Mouse (Mus musculus) thymus, adult 18-20 months (tissue): Measurements from ENCODE around the gene Pmvk.
A peak's percentile ranks its signal among the peaks of the same experiment; 100 is the strongest.
"Not testable (repeated sequence)": the region's sequence is repeated elsewhere in the genome, so short reads cannot be mapped to it uniquely, and the experiment has no call there.

Experiments used
- DNase-seq, 2 experiments: peaks; one replicate each; pipeline ENCODE4 v3.0.0; 2022; ENCODE audit warnings: mixed read lengths in 2 of 2

Pmvk gene

DNA sequence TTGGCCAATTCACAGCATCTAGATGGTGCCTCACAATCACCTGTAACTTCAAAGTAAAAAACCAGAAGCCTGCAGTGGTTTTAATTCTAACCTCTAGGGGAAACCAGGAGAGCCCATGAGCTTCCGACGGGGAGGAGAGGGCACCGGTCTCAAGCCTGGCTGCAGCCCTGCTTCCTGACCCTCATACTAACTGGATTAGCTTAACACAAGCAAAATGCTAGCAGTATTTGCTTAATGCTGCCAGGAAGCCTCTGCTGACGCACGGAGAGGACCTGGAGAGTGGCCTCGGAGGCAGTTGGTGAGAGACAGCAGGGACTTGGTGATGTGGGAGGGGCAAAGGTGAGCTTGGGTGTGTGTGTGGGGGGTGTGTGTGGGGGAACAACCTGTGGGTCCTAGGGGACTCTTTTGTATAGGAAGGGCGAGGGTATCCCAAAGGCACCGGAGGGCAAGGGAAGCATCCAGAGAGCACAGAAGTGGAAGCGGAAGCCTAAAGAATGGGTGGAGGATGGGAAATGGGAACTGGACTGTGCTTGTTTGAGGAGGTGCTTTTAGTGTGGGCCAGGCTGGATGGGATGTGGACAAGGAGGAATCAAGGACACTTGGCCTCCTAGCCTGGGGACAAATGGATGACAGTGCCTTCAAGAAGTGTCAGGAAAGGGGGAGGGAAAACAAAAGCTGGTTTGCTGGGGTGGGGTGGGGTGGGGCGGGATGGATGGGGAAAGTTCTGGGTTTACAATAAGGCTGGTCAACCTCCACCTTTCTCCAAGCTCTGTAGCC, at the start of gene Pmvk:
Gene Pmvk, plus strand, starts transcription at position 141 of the 777 bp plus-strand sequence.
- DNase-seq: no peak

DNA sequence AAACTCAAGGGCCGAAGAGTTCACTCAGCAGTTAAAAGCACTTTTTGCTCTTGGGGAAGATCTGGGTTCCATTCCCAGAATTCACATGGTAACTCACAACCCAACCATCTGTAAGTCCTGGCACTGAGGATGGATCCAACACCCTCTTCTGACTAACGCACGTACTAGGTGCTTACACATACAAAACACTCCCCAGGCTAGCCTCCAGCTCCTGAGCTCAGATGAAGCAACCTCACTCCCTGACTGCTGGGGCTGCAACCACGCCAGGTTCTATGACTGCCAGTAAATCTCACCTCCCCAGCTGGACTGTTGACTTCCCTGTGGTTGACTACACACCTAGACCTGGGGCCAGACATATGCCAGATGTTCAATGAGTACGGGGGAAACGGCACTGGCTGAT, 47.5 kb upstream of the Pmvk start:
- DNase-seq: no peak

DNA sequence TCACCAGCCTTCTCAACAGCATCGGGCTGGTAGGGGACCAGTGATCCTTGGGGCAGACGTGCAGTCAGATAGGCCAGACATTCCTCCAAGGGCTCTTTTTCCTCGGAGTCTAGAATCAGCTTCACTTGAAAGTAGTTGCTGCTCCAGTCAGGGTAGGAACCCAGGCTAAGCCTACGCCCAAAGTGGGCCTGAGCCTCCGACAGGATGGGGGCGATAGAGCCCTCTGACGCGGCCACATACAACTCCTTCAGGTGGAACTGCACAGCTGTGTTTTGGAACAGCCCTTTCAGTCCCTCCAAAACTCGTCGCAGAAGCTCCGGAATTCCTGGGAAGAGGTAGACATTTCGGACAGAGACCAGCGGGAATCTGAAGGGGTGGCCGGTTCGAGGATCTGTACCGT, 45.9 kb upstream of the Pmvk start:
- no peak for DNase-seq

DNA sequence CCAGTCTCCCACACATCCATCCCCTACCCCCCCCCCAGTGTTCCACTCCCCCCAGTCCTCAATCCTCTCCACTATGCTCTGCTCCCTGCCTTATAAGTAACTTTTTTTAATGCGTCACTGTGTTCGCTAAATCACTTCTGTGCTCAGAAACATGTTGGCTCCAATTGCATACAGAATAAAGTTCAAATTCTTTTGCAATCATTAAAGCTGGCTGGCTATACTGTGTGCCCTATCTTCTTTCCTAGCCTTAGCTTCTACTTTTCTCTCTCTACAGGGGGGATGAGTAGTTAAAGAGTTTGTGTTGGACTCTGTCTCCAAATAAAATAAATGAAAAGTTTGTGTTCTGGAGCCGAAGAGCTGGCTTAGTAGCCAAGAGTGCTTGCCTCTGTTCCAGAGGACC, 44.6 kb upstream of the Pmvk start:
- no peak for DNase-seq

DNA sequence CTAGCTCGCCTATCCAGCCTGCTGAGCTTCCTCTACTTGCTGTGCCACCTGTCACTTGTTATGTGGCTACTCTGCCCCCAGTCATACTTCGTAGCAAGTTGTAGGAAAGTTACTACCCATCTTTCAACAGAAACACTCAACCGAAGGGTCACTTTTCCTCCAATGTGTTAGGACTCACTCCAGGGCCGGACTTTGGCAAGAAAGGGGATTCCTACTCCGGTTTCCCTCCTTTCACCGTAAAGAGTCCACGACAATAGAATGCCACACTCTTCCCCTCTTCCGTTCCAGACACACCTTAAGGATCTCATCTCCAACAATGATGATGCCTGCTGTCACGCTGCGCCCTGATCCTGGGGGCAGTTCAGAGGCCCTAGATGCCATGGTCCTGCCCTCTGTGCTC, 43.5 kb upstream of the Pmvk start:
- no peak for DNase-seq

DNA sequence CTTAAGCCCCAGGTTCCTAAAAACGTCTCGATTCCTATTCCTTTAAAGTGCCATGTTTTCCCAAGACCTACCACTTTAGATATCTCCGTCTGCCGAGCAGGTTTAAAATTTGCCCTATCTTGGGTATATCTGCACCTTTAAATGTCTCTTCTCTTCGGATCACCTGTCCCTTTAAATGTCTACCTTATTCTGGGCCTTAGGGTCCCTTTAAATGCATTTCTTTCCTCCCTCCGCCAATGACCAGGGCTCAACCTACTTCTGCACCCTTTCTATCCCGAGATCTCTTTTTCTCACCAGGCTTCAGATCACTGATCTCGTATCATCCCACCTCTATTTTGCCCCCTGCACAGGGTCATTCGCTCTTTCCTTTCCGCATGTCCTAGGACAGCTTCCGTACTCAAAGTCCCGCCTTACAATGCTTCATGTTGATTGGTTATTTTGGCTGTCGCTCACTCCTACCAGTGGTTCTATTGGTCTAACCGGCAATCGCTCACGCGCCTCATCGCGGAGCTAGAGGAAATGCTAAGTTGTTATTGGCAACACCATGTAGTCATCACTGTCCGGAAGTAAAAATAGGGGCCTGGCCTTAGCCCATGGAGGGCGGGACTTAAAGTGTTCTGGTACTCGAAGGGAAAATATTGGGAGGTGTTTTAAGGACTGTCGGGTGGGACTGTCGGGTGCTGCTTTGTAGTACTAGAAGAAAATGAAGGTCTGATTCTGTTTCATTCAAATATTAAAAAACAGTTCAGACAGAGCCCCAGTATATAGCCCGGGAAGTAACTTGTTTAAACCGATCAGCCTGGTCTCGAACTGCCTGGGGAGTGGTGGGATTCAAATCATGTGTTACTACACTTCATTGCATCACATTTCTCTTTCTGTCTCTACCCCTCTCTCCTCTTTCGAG, 42.6 kb upstream of the Pmvk start, which contains the start of gene Flad1:
Gene Flad1, minus strand, starts transcription at position 381 of the 904 bp plus-strand sequence.
- DNase-seq: peak; percentile 92 to 99

DNA sequence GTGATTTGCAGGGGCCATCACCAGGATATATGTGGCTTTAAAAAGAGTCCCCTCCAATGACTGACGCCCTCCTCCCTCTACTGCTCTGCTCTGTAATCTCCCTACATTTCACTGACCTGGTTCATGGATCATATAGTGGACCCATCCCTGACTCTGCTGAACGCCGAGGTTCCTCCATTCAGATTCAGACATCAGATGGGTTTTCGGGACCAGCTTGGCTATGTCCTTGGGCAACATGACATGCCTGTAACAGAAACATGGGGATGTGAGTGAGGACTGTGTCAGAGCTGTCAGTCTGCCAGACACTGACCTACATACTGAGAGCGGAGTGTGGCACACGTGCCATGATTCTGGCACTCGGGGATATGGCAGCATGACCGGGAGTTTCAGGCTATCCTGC, 38.2 kb upstream of the Pmvk start:
- no peak for DNase-seq

DNA sequence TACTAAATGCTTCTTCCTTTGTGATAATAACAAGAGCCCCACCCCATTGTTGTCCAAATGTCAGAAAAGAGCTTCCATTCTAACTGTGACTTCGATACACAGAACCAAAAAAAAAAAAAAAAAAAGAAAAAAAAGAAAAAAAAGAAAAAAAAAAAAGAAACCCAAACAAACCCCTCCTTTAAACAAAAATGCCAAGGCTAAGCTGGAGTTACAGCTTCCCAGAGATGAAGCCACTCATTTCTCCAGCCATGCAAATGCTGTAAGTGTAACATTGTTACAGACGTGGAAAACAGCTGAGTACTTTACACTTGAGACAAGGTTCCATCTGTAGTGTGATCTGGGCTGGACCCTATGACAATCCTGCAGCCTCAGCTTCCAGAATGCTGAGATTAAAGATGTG, 37.2 kb upstream of the Pmvk start:
- no peak for DNase-seq

DNA sequence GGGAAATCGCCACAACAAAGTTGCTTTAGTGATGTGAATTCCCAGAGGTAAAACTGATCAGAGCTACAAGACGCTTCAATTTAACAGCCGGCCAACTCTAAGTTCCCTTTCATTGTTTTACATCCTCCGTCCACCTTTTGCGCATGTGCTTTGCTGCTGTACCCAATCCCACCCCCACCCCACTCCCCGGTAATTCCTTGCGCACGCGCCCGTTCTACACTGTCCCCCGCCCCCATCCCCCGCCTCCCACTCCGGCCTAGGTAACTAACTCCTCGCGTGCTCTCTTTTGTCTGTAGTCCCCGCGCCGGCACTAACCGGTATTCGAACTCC, 36.5 kb upstream of the Pmvk start:
- DNase-seq: no peak

DNA sequence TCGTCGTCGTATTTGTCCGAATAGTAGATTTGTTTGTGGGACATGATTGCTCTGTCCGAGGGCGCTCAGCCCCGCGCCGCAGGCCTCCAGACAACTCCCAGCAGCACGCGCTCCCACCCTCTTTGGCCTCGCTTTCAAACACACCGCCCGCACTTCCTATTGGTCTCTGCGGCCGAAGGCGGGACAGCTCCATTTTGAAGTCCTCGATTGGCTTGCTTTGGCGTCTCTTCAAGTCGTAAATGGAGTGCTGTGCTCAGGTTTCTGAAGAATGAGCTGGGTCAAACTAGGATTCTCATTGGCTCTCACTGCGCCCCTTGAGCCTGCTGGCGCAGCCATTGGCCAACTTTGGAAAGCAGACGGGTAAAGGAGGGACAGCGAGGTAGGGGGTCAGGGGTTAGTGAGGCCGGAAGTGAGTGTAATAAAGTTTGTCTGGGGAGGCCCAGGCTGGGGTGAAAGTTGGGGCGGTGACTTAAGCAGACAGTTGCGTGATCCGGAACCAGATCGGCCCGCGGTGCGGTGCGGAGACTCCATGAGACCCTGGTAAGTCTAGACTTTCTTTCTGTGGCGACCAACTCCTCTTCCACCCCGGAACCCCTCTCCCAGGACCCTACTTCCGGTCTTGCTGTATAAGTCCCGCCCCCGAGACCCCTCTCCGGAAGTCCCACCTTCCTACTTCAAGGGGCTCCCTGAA, 36.0 kb upstream of the Pmvk start, which contains the start of the genes Cks1b and Shc1:
Gene Cks1b, minus strand, starts transcription at position 214 of the 691 bp plus-strand sequence.
Gene Shc1, plus strand, starts transcription at position 274 of the 691 bp plus-strand sequence.
- DNase-seq: peak; percentile 91 to 97

DNA sequence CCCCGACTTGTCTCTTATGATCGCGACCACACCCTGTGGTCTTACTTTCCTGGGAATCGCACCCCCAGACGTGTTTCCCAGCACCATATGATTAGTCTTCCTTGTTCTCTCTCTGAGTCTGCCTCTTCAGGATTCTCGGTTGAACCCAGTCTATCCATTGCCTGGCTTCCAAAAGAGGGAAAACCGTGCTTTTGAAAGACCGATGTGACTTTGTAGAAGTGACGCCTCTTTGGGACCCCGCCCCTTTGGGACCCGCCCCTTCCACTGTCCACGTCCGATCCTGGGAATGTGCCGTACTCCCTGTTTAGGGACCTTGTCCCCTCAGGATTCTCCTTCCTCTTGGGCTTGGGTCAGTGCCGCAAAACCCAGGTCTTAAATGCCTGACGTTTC, 35.5 kb upstream of the Pmvk start:
- peak in 1 of 2 experiments; percentile 32 for DNase-seq

DNA sequence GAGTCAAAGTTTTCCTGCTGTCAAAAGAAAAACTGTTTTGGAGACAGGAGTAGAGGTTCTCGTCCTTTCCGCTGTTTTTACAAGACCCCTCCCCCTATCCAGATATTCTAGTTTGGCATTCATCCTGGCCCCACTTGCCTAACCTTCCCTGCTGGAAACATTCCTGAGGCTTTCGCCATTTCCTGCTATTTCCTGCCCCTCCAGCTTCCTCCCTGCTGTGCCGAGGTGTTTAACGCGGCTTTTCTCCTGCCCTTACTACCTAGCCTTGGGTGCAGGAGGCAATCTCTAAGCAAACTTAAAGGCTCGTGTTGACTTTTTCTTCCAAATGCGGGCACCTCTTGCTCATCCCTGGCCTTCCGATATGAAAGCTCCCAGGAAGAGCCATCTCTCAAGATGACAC, 34.8 kb upstream of the Pmvk start:
- no peak for DNase-seq

DNA sequence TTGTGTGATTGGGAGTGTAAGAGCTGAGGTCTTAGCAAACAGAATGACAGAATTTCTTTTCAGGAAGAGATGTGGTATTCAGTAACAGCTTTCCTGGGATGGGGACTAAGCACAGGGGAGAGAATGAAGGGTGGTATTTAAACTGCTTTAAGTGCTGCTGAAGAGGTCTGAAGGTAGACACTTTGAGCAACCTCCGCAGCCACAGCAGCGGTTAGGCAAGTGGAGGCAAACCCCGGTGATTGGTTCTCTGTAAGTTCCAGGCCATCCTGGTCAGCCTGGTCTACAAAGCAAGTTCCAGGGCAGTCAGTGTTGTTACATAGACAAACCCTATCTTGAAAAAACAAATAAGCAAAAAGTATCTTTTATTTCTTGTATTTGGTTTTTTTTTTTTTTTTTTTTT, 34.4 kb upstream of the Pmvk start:
- DNase-seq: no peak

DNA sequence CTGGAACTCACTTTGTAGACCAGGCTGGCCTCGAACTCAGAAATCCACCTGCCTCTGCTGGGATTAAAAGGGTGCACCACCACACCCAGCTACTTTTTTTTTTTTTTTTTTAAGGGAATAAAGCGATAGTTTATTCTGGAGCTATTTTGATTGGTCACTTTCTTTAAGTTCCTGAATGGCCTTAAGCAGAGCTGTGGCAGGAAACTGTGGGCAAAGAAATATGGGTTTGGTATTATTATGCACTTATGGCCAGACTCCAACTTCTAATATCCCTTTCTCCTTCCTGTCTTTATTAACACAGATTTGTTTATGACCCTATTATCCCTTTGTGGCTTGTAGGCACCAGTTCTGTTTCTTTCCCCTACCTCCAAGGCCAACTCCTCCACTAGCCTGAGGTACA, 33.9 kb upstream of the Pmvk start:
- DNase-seq: no peak

DNA sequence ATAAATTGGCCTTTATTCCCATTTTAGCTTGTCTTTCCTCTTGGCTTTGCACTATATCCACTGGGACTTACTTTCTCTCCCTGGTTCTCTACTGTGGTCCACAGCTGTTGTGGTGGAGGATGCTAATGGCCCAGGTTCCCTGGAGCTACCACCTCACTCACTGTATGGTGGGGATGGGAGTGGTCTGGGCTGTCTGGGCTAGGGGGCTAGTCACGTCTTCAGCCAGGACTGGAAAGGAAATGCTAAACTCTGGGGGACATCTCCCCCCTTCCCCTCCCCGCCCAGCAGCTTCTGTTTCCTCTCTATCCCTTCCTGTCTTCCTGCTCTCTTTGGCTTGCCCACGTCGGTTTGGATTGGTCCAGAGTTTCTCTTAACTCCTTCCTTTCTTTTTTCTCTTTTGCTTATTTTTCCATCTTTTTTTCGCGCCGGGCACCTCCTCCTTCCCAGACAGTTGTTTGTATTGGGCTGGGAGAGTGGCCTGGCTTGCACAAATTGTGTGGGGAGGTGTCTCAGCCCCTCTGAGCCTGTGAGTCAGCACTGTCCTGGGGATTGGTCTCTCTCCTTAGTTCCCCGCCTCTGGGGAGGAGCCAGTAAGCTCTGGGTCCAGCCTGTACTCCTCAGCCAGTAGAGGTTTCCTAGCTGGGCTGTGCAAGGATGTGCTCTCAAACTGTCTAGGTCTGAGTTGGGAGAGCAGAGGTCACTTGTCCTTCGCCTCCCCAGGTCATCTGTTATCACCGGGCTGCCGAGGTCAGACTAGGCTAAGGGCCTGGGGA, 33.2 kb upstream of the Pmvk start:
- no peak for DNase-seq

DNA sequence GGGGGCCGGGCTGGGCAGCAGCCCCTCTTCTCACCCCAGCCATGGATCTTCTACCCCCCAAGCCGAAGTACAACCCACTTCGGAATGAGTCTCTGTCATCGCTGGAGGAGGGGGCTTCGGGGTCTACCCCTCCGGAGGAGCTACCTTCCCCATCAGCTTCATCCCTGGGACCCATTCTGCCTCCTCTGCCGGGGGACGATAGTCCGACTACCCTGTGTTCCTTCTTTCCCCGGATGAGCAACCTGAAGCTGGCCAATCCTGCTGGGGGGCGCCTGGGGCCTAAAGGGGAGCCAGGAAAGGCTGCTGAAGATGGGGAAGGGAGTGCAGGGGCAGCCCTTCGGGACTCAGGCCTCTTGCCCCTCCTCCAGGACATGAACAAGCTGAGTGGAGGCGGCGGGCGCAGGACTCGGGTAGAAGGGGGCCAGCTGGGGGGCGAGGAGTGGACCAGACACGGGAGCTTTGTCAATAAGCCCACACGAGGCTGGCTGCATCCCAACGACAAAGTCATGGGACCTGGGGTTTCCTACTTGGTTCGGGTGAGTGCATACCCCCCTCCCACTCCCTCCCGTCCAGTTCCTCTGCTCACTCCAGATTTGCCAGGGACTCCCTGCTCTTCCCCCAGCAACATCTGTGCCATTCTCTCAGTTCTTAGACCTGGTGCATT, 32.4 kb upstream of the Pmvk start:
- DNase-seq: no peak

DNA sequence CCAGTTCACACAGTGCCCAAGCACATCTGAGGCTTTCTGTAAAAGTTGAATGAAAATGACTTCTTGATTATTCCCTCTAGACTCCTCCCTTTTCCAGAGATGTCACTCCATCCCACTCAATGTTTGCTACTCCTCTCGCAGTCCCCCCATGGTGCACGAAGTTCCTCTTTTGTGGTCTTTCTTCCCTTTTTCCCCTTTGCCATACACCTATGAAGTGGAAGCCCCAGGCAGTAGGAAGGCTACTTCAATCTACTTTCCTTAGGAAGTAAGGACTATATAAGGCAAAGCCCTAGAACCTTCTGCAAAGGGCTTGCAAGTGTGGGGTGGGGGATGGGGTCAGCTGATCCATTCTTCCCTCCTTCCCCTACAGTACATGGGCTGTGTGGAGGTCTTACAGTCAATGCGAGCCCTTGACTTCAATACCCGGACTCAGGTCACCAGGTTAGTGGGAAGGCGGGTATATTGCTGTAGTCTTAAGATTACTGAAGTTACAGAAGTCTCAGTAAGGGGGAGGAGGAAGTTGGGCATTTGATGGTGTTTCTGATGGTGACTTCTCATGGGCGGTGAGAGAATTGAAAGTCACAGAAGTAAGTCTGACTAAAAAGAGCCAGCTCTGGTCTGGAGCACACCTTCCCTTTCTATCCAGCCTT, 31.7 kb upstream of the Pmvk start:
- no peak for DNase-seq

DNA sequence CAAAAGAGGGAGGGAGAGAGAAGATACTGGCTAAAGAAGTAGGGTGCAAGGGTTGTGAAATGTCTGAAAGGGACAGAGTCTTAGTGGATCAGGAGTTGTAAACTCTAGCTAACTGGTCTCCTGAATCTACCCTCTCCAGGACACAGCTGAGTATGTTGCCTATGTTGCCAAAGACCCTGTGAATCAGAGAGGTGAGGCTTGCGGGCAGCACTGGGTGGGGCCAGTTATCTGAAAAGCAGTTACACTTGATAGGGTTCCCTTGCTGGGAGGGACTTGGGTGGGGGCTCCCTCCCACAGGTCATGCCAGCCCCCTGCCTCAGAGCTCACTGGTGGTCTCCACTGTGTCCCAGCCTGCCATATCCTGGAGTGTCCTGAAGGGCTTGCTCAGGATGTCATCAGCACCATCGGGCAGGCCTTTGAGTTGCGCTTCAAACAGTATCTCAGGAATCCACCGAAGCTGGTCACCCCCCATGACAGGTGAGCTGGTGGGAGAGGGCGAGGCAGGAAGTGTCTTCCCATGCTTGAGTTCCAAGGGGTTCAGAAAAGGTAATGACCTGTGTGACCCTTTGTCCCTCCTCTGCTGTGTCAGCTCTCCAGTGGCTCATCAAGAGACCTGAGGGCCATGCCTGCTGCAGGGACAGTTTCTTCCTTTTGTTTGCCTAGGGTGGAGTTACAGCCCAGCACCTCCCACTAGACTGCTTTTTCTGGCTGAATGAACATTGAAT, 29.8 kb upstream of the Pmvk start:
- DNase-seq: no peak

DNA sequence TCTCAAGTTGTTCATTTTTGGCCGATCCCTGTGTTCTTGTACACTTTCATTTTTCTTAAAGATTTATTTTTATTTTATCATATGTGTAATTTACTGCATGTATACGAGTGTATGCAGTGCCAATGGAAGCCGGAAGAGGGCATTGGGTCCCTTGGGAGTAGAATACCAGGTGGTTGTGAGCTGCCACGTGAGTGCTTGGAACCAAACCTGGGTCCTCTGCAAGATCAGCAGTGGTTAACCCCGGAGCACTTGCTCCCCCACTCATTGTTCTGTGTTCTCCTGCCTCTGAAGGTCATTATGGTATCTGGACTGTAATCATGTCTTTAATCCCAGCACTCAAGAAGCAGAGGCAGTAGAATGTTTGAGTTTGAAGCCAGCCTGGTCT, 29.2 kb upstream of the Pmvk start:
- no peak for DNase-seq

DNA sequence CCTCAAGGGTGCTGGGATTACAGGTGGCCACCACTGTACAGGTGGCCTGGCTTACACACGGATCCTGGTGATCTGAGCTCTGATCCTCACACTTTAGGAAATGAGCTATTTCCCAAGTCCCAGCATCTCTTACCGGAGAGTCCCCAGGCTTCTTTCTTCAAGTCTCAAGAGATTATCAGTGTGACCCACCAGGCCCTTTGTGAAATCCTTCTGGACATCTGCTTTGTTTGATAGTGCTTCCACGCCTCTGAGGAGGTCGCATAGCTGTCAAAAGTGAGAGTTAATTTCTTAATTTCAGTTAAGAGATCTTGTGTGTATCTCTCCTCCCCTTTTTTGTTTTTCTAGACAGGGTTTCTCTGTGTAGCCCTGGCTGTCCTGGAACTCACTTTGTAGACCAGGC, 28.5 kb upstream of the Pmvk start:
- no peak for DNase-seq

DNA sequence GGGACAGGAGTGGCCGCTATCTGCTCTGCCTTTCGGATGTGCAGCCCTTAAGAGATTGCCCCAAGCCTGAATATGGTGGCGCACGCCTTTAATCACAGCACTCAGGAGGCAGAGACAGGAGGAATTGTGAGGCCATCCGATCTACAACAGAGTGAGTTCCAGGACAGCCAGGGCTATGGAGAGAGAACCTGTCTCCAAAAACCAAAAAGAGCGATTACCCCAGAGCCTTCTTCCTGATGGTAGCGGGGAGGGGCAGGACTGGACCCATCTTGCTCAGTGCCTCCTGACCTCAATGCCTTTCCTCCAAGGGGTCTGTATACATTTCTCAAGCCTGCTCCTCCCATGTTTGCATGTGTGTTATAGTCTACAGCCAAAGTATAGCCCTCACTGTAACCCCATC, 25.3 kb upstream of the Pmvk start:
- not testable (repeated sequence) for DNase-seq
